Mouse (Mus musculus) CH12F3 (cell line): ENCODE measurements around the gene Bicc1.

Experiments used
- in situ Hi-C: fragments of 300-500 bp; cut with MboI; formaldehyde crosslinking; loops from 2 replicates; pipeline ENCODE4 v1.14.3; 2020; ENCODE audit warnings: low sequenced_read_pairs

Bicc1 gene

DNA sequence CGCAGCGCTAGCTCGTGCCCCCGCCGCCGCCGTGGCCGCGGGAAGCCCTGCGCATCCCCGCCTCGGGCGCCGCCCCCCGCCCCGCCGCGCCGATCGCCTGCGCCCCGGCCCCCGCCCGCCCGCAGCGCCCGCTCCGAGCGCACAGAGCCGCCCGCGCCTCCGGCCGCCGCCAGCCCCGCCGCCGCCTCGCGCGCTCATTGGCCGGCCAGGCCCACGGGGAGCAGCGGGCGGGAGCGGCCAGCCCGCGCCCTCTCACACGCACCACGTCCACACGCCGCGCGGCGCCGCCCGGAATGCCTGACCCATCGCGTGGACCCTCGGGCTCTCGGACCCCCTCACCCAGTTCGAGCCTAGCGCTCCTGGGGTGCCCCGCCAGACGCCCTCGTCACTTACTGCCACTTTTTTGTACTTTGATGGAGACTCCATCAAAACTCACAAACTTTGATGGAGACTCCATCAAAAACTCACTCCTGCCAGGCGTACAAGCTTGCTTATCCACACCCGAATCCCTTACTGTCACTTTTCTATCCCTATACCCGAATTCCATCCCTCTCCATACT lies at the start of gene Bicc1:
TSS of gene Bicc1 (minus strand) at position 25 of the 560 bp plus-strand sequence.
- in situ Hi-C loops, result no loop called here

DNA sequence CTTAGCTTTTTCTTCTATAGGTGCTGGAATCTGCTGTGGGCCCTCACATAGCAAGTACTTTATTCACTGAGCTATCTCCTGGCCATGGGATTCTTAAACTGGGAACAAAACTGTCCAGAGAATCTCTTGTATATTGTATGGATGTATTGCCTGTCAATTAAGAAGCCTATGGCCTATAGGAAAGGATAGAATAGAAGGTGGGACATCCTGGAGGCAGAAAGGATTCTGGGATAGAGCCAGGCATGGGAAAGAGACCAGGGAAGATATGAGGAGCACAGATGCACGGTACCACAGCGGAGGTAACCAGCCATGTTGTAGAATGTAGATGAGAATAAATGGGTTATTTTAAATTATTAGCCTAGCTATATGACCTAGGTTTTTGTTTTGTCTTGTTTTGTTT lies 42.0 kb upstream of the Bicc1 start:
- in situ Hi-C loops, result loop anchor here (25.0 kb wide), 1 partner anchor 889 kb away; no protein-coding TSS in a partner anchor

DNA sequence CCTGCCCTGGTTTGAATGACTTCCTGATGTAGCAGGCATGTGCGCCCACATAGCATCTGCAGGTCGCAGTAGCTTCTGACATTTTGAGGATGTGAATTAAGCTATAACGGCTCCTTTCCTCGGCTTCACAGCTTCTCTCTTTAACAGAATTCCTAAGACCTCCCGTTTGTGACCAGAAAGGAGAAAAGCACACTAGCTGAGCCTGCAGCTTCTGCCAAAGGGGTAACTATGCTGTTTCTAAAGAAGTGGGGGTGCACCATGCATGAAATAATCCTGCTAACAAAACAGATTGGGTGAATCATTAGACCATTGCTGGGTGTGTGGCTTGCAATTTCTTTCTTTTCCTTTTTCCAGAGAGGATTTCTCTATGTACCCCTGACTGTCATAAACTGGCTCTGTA lies 41.5 kb upstream of the Bicc1 start:
- in situ Hi-C loops, result loop anchor here (25.0 kb wide), 1 partner anchor 889 kb away; no protein-coding TSS in a partner anchor

DNA sequence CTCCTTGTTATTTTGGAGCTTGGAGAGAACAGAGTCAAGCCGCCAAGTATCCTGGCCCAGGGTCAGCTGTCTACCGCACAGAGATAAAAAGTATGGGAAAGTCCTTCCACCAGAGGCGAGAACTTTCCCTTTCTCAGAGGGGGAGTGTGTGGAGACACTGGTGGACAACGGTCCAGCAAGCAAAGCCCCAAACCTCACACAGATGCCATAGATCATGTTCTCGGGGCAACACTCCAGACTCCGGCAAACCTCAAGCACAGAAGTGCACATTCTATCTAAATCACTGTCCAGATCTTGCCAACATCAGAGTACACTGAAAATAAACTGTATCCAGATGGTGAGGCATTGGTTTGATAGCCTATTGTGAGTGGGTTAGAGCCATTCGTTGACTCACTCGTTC lies 39.2 kb upstream of the Bicc1 start:
- in situ Hi-C loops, result no loop called here

DNA sequence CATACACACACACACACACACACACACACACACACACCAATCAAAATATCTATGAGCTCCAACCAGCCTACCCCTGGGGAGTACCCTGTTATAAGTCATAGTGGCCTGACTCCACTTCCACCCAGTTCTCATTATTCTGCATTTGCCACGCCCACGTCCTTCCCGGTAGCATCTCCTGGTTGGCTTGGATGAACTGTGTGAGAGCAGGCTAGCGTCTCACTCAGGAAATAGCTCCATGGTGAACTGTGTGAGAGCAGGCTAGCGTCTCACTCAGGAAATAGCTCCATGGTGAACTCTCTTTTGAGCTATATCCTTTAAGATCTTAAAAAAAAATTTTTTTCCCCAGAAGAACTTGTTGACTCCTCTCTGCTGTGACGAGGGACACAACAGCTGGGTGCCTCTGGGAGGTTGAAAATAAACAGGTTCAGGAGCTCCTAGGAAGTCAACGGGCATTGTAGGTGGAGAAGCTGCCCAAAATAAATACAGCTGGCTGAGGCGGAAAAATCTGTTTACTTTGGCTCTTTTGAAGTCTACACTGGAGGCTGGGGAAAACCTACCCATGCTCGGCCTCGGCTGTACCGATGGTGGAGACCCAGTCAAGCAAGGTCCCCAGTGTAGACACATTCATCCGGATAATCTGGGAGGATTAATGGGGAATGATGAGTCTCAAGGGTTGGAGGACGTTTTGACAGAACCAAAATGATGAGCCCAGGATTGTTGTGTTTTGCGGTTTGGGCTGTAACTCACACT lies 37.7 kb upstream of the Bicc1 start:
- in situ Hi-C loops, result no loop called here

DNA sequence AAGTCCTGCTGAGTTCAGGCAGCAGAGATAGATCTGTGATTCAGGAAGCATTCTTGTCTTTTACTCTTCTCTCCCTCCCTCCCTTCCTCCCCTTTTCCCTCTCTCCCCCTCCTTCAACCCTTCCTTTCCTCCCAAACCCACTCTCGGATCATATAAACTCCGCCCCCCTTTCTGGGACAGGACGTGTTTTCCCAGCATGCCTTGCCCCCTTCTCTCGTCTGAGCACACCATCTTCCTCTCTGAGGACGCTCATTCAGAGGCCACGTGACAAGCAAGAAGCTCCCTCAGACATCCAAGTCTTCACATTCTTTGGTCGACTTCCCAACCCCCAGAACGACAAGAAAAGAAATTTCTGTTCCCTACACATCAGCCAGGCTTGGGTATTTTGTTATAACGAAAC lies 36.0 kb upstream of the Bicc1 start:
- in situ Hi-C loops, result no loop called here

DNA sequence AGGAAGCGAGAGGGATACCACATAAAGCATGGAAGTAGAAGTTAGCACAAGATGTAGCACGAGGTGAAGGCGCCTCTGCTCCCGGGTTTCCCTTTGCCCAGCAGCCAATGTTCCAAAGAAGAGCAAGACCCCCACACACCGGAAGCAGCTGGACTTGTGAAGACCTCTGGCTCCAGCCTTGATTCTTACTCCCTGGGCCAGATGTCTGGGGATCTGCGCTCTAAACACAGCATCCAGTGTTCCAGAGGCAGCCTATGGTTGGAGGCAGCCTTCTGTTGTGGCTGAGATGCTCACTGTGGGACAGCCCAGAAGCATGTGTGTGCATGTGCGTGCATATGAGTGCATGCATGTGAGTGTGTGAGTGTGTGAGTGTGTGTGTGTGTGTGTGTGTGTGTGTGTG lies 35.2 kb upstream of the Bicc1 start:
- in situ Hi-C loops, result no loop called here

DNA sequence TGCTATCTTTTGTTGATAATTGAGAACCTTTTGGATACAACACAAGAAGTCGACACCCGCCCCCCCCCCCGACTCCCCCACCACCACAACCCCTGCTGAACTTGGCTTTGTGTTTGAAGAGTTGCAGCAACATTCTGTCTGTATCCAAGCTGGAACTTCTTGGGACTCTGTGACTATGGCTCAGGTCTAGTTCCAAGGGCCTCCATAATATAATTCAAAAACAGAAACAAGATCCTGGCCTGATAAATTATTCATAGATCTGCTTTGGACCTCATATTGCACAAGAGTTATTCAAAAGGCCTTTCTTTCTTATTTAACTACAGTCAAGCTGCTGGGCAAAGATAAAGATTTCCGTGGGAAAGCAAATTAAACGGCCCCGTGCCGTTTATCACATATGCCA lies 33.8 kb upstream of the Bicc1 start:
- in situ Hi-C loops, result no loop called here

DNA sequence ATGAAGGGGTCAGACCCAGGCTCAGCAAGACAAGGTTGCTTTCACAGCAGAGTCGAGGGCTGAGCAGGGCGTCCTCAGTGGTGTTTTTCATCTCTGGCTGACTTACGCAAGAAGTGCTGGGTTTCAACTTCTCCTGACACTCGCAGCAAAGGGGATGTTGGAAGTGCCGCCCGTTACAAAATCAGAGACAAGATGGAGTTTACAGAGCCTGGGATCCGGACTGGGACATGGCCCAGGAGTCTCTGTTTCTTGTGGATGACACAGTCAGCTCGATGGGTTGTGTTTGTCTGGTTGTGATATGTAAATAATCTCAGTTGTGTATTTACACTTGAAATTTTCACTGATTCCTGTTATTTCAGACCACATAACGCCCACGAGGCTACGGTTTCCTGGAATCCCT lies 33.4 kb upstream of the Bicc1 start:
- in situ Hi-C loops, result no loop called here

DNA sequence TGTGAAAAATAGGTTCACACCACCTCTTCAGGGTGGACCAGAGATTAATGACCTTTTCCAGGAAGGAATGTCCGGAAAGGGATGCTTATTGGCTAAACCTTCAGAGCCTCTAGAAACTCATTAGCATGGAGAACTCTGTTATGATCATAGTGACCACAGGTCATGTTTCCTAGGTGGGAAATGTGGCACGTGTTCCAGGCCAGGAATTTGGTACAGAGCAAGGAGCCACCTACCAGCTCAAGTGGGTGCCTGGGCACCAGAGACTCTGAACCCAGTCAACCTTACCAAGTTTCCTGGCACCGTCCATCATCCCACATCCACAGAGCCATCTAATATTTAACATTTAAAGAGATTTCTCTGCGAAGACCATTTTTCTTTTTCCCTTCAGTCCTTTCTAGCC lies 29.2 kb upstream of the Bicc1 start:
- in situ Hi-C loops, result no loop called here

DNA sequence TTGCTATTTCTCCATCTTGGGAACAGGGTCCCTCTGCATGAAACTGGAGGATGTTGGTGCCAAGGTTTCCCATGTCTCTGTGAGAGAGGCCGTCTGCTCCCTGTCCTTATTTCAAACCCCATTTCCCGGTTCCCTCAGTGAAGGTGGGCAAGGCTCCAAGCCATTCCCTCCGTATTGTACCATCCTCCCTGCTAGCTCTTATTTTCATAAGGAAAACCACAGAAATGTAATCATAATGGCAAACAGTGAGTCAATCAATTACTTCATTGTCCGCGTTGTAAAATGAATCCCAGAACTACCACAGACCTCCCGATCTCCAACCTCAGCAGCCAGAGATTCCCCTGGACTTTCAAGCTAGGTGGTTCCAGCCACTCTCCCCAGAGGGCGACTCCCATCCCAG lies 25.6 kb upstream of the Bicc1 start:
- in situ Hi-C loops, result no loop called here

DNA sequence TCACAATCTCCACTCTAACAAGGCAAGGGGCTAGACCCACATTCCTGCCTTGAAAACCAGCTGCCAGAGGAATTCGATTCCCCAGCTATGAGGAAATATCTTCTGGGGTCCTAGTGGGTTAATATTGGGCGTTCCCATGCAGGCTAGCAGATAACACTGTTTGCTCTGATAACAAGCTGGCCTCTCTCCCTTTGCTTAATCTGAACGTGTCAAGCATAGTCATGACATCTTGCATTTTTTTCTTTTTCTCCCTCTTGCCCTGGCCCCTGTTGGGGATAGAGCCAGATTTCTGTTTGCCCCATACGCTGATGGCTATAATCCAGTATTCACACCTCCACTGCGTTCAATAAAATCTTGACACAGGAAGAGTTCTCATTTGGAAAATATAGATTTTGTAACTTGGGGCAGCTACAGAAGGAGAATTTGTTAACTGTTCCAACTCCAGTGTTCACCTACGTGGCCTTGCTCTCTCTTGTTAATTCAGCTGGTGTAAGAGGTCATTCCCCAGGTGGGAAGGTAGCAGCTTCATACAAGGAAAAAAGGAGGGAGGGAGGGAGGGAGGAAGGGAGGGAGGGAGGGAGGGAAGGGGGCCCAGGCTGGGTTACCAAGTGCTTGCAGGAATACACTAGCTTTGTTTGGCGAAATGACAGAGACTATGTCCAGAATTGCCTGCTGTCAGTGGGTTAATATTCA lies 24.0 kb upstream of the Bicc1 start:
- in situ Hi-C loops, result no loop called here

DNA sequence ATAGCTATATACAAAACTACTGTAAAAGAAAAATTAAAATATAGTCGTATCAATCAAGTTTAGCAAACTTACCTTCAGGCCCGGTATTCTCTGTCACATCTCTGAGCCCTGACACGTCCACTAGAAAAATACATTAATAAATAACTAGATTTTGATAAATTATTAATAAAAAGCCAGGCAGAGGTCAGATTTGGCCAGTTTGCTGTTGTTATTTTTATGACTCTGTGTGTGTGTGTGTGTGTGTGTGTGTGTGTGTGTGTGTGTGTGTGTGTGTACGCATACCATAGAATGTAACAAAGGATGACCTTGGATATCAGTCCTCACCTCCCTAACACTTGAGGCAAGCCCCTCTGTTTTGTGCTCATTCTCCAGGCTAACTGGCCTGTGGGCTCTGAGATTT lies 22.4 kb upstream of the Bicc1 start:
- in situ Hi-C loops, result no loop called here

DNA sequence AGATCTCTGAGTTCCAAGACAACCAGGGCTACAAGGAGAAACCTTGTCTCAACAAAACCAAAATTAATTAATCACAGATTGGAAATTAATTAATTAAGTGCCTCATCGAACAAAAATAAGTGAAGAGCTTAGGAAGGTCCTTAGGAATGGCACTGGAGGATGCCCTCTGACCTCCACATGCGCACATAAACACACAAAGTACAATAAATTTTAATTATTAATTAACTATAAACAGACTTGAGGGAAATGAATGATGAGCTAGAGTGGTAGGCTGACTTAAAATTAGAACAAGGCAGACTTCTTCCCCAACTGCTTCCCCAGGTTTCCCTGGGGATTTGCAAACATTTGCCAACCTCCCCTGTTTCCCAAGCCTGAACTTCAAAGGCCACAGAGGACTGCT lies 21.6 kb upstream of the Bicc1 start:
- in situ Hi-C loops, result no loop called here

DNA sequence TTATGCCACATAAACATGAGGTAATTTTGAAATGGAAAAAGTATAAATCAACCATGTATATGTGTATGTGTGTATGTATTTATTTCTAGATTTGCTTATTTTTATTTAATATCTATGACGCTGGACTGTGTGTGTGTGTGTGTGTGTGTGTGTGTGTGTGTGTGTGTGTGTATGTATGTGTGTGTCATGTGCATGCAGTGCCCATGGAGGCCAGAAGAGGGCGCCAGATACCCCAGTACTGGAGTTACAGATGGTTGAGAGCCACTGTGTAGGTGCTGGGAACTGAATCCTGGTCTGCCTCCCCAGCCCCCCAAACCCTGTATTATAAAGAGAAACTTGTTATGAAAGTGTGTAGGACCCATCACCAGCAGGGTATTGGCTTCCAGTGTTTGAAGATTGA lies 20.6 kb upstream of the Bicc1 start:
- in situ Hi-C loops, result no loop called here

DNA sequence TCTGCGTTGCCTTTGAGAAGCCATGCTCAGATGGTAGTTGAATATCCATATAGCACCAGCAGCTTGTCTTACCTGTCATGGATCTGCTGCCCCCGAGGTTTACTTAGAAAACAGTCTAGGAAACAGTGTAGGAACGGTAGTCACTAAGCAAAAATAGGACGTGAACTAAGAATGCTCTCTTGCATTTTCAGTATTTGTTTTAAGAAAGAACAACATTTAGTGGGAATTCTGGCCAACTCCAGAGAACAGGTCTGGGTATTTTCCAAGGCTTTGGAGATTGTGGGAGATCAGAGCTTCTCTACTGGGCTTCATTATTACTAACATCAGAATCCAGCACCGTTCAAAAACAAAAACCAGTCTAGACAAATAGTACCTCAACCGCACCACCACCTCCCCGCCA lies 17.7 kb upstream of the Bicc1 start:
- in situ Hi-C loops, result no loop called here

DNA sequence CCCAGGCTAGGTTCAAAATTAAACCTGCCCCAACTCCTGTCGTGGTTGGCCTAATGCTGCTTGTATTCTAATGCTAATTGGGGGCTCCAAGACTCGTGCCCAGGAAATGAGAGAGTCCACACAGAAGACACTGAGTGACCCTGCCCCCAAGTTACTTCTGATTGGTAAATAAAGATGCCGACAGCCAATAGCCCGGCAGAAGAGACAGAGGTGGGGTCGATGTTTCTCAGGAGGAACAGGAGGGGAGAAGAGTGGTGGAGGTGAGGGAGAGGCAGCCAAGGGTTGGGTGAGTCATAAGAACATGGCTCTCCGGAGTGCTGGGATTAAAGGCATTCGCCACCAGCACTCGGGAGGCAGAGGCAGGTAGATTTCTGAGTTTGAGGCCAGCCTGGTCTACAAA lies 16.8 kb upstream of the Bicc1 start:
- in situ Hi-C loops, result no loop called here

DNA sequence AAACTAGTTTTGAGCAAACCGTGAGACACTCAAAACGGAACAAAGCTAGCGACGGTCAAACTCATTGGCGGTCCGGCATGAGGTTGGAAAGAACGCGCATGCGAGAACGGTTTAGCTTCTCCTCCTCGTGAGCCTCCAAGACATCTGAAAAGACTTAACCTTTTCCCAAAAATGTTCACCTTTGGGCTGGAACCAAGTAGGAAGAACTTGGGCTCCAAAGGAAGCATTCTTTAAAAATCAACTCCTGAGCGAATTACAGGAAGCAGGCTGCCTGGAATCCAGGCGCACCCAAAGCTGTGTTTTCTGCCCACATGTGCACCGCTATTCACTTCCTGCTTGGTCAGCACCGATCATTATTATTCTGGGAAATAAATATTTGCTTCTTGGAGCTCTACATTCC lies 15.8 kb upstream of the Bicc1 start:
- in situ Hi-C loops, result no loop called here

DNA sequence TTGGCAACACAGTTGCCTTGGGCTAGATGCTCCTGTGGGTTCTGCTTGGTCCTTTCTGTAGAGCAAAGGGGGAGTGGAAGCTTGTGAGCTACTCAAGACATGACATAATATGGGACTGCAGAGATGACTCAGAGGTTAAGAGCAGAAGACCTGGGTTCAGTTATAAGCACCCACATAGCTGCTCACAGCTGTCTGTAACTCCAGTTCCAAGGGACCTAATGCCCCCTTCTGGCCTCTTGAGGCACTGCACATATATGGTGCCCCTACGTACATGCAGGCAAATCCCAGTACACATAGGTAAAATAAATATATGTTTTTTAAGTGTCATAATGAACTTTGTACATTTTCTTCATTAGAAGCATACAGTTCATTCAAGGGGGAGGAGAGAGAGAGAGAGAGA lies 11.9 kb upstream of the Bicc1 start:
- in situ Hi-C loops, result no loop called here

DNA sequence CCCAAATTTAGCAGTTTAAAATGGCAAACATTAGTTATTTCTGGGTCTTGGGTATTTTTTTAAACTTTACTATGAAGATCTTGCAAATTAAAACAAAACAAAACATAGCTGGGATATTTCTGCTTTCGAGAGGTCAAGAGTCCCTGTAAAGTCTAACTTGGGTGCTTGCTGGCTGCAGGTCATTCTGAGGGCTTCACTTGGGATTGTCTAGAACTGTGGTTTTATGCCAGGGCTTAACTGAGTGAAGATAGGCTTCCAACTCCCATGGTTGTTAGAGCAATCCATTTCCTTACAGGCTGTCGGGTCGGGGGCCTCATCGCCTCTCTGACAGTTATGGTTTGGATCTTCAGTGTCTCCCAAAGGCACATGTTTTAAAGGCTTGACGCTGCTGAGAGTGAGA lies 11.3 kb upstream of the Bicc1 start:
- in situ Hi-C loops, result no loop called here

DNA sequence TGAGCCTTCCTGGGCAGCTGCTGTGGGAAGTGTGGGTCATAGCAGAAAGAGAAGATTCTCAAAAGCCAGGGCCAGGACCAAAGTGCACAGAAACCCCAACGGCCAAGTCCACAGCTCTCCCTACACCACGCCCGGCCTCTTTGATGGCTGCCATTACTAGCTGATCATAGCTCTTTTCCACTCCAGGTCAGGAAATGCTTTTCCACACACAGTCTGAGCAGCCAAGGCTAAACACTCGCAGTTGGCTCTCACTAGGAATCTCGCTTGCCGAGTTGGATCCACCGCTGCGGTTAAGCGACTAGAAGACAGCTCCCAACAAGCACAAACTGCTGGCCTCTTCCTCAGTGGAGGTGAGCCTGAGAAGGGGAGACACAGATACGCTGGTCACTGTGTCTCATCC lies 10.3 kb upstream of the Bicc1 start:
- in situ Hi-C loops, result no loop called here

DNA sequence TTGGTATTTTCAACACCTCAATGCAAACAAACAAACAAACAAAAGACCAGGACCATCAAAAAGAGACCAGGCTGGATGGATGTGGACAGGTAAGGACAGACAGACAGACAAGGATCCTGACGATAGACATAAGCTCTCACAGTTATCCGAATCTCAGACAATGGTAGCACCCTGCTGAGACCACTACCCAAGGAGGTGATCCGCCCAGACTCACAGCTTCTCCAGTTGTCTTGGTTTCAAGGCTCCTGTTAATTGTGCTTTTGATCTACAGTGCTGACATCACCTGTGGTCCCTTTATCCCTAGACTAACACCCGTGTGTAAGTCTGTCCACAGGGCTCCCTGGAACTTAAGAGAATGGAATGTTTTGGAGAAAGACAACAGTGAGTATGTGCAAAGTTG lies 9.7 kb upstream of the Bicc1 start:
- in situ Hi-C loops, result no loop called here
